Mouse (Mus musculus) embryo, embryonic 10 days (tissue): Measurements from ENCODE around the gene Smurf2.

Experiments used
- DNase-seq: peaks from one replicate; pipeline ENCODE4 v3.0.0-alpha.2; 2015; ENCODE audit warnings: low spot score

The Smurf2 gene

DNA sequence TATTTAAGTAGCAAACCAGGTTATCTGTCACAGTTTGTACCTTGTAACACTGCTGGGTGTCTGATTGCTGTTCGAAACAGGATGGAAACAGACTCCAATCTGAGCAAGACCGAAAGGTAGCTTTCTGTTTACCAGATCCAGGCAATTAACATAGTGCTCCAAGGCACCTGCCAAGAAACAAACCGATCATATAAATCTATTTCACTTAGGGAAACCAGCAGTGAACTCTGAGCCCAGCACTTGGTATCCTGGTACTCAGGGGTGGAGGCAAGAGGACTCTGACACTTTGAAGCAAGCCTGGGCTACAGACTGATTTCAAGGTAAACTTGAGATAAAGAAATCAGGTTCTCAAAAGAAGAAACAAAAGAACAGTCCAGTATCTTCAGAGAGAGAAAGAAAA is 143.1 kb downstream of the Smurf2 start:
- no peak for DNase-seq

DNA sequence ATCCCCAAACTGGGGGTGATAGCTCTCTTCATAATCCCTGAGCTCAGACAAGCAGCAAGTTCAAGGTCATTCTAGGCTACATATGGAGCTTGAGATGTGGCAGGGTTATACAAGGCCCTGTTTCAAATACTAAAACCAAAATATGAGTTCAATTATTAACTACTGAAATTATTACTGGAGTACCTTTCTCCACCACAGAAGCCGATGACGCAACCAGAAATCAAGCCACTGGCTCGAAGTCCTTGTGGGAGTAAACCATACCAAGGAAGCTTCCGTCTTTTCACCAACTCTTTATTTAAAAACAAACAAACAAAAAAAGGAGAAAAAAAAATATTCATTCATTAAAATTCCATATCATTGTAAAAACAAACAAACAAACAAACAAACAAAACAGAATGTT is 143.6 kb downstream of the Smurf2 start:
- DNase-seq = no peak

DNA sequence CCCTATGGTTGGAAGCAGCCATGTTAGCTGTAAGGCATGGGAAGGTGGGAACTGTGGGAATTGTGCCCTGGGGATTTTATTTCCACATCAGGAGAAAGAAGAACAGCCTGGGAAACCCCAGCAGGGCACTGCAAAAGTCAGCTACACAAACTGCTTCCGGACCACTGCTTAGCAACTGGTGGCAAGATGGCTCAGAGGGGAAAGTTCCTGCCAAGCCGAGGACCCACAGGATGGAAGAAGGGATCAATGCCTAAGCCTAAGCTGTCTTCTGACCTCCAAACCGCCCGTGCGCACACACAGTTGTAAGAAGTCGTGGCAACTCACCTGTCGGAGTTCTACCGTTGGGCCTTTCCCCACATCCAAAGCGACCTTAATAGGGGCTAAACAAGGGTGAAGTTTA is 147.5 kb downstream of the Smurf2 start:
- no peak for DNase-seq

DNA sequence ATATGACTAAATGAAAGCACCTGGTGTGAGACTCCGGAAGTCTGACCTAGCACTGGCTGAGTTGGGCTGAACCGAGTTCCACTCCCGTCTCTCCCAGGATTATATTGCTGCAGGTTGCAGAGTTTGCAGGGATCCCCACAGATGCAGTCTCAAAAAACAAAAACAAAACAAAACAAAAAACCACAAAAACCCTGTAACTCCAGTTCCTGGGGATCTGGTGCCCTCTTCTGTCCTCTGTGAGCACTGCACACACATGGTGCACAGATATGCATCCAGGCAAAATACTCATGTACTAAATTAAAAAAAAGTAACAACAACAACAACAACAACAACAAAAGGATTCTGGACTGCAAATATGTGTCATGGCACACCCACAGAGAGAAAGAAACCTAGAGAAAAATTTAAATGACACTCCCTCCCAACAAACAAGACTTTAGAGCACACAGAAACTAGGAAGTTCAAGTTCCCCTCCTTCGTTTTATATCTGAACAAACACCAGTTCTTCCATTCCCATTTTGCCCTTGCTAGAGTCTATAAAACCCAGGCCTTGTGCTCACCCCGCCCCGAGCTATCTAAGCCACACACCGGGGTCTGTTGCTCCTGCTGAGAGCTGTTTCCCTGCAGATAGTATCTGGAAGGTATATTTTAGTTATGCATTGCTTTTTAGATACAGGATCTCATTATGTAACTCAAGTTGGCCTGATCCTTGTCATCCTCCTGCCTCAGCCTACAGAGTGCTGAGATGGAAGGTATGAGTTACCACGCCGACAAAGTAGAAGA is 150.1 kb downstream of the Smurf2 start:
- DNase-seq = no peak
